Mouse (Mus musculus) liver, embryonic 14.5 days (tissue): ENCODE data around the gene Tet3. TPM values are rescaled to one million over a fixed set of nuclear protein-coding genes. Genes with fewer than 3 reads are reported as not detected.

Experiments used
- ATAC-seq: fragments of 200-750 bp; cut with Nextera tagmentation; 2 replicates; pipeline ENCODE4 v1.8.0; 2017; ENCODE audit warnings: moderate number of reproducible peaks, mild to moderate bottlenecking, moderate library complexity; ENCODE audit not compliant: insufficient read depth
- DNase-seq, 3 experiments: peaks; one replicate each; pipeline ENCODE4 v3.0.0-alpha.2; 2012 to 2013; ENCODE audit warnings: low read depth in 3 of 3, low spot score in 3 of 3
- H3K27ac ChIP-seq: fragments of 300-500 bp; sonication (generic); 2 replicates; pipeline ENCODE4 v1.5.1; 2014; ENCODE audit warnings: moderate library complexity, mild to moderate bottlenecking, control low read depth, inconsistent platforms
- H3K27me3 ChIP-seq: fragments of 300-500 bp; sonication (generic); 2 replicates; pipeline ENCODE4 v1.6.1; 2014; ENCODE audit warnings: mild to moderate bottlenecking, low read length, moderate library complexity; ENCODE audit not compliant: control insufficient read depth, insufficient read depth
- H3K36me3 ChIP-seq: fragments of 300-500 bp; sonication (generic); replicated peaks from 2 replicates; pipeline ENCODE4 v1.6.1; 2014; ENCODE audit warnings: low read depth; ENCODE audit not compliant: control insufficient read depth, insufficient read depth
- H3K4me1 ChIP-seq, 2 experiments: fragments of 200-500 bp in 1 of 2; fragments of 300-500 bp in 1 of 2; sonication (generic) in 1 of 2; replicated peaks; 2 replicates each; pipeline ENCODE4 v1.6.1; 2012 to 2014; ENCODE audit warnings: antibody characterized with exemption in 1 of 2, inconsistent platforms in 1 of 2, low read length in 1 of 2; ENCODE audit not compliant: control insufficient read depth in 2 of 2, insufficient read depth in 2 of 2
- H3K4me2 ChIP-seq: fragments of 300-500 bp; sonication (generic); 2 replicates; pipeline ENCODE4 v1.6.1; 2014; ENCODE audit warnings: low read depth, mild to moderate bottlenecking, control low read depth, moderate library complexity
- H3K4me3 ChIP-seq, 2 experiments: fragments of 200-500 bp in 1 of 2; fragments of 300-500 bp in 1 of 2; sonication (generic) in 1 of 2; 2 replicates each; pipeline ENCODE4 v1.5.1; 2012 to 2014; ENCODE audit warnings: low read depth in 2 of 2, low read length in 2 of 2, mild to moderate bottlenecking in 2 of 2, control low read depth in 1 of 2, inconsistent platforms in 1 of 2, moderate library complexity in 1 of 2; ENCODE audit not compliant: insufficient read depth in 1 of 2
- H3K9ac ChIP-seq: fragments of 300-500 bp; sonication (generic); replicated peaks from 2 replicates; pipeline ENCODE4 v1.6.1; 2014; ENCODE audit warnings: mild to moderate bottlenecking, control low read depth, moderate library complexity
- H3K9me3 ChIP-seq: fragments of 300-500 bp; sonication (generic); 2 replicates; pipeline ENCODE4 v1.6.1; 2016; ENCODE audit warnings: low read length, mixed read lengths; ENCODE audit not compliant: control insufficient read depth
- CTCF ChIP-seq: IDR thresholded peaks from 2 replicates; pipeline ENCODE4 v1.5.1; 2016; ENCODE audit warnings: antibody characterized with exemption, low read depth, control low read depth
- EP300 ChIP-seq: IDR thresholded peaks from 2 replicates; pipeline ENCODE4 v1.6.1; 2016; ENCODE audit warnings: antibody characterized with exemption, low read depth
- WGBS: fragments of 180-500 bp; shearing (Covaris S2); extraction: QIAGEN DNeasy Blood & Tissue Kit; methylation state at CpG from one replicate; pipeline ENCODE4 v1.1.7; 2014; ENCODE audit not compliant: insufficient replicate concordance; 5-methylcytosine and 5-hydroxymethylcytosine counted together
- polyA plus RNA-seq, 2 experiments: library from polyadenylated mRNA; depleted of rRNA in 1 of 2; stranded (reverse) in 1 of 2; unstranded in 1 of 2; fragments of >200 nt; fragmentation: Nextera tagmentation in 1 of 2; extraction: Ambion mirVana in 1 of 2; gene quantifications; 2 replicates each; pipeline versions ENCODE4 v1.2.1 to v1.2.3; 2012 to 2014

The Tet3 gene
- polyA plus RNA-seq, 2 experiments: 3.1 to 7.7 TPM

DNA sequence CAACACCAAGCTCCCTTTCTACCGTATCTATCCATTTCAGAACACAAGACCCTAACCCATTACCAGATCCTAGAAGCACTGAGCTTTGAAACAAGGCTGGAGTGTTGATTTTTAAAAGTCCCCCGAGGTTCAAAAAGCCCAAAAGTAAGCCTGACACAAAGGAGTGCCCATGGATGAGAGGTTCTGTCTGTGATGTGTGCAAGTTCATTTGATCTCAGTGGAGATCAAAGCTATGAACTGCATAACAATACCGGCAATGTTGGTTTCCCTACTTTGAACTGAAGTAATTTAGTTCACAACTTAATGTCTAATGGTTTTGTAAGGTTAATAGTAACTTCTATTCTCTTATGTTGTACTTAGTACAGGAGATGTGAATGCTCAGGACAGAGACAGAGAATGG is 21.7 kb downstream of the Tet3 start:
- no peak for TF ChIP-seq EP300
- no peak for TF ChIP-seq CTCF
- Histone ChIP-seq H3K9me3 (no peaks in the 10 kb centered on the region), H3K9ac (no peak overlapping the region), H3K36me3 (no peaks in the 10 kb centered on the region; the same call in 1 of the 2 replicates), H3K4me3 (no peak overlapping the region), H3K4me2 (no peak overlapping the region), H3K4me1 (peaks cover 11 to 15% of the 10 kb centered on the region in 2 experiments), H3K27ac (no peak overlapping the region), H3K27me3 (no peaks in the 10 kb centered on the region)
- WGBS: 76% methylated on average over 3 of the region's 3 CpGs
- DNase-seq: no peak
- ATAC-seq: no peak

DNA sequence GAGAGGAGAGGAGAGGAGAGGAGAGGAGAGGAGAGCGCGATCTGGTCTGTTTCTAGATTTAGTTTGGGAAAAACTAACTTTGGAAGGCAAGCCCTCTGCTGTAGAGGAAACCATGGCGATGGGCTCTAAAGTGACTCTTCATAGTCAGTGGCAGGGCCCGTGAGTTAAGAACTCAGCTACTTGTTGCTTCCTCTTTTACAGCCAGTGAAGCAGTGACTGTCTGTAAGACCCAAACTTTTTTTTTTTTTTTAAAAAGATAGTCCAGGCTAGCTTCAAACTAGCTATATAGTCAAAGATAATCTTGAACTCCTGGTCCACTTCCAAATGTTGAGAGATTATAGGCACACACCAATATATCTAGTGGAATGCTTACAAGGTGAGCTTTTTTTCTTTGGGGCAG is 22.3 kb downstream of the Tet3 start:
- no peak overlapping the region for H3K27ac ChIP-seq
- WGBS: 55% methylated on average over 4 of the region's 4 CpGs
- no peak for ATAC-seq
- DNase-seq: no peak
- no peak overlapping the region for H3K9ac ChIP-seq
- no peak overlapping the region for H3K4me3 ChIP-seq
- H3K9me3 ChIP-seq: no peaks in the 10 kb centered on the region
- H3K27me3 ChIP-seq: no peaks in the 10 kb centered on the region
- no peaks in the 10 kb centered on the region; the same call in 1 of the 2 replicates for H3K36me3 ChIP-seq
- TF ChIP-seq CTCF (no peak), EP300 (no peak)
- no peak overlapping the region for H3K4me2 ChIP-seq
- H3K4me1 ChIP-seq: peaks cover 5 to 11% of the 10 kb centered on the region in 2 experiments; a peak in 3 of 4 replicates

DNA sequence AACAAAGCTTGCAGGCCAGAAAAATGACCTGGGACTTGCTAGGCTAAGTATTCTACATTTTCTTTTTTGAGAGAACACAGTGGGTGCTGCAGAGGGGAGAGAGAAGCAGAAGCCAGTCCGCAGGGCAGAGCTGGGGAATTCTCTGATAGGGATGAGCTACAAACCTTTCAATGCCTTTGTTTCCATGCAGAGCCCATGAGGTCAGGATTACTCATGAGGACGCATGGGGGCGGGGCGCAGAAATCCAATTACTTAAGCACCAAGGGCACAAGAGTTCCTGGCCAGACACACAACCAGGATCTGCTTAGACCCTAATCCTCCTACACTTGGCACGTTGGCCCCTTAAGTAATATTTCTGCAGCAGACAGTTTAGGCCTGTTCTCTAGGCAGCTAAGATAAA is 23.7 kb downstream of the Tet3 start:
- Histone ChIP-seq H3K4me3 (no peak overlapping the region), H3K27ac (no peak overlapping the region), H3K36me3 (no peaks in the 10 kb centered on the region; the same call in 1 of the 2 replicates), H3K4me1 (peaks cover under 1 to 3% of the 10 kb centered on the region in 2 experiments; a peak in 2 of 4 replicates), H3K4me2 (no peak overlapping the region), H3K9ac (no peak overlapping the region), H3K27me3 (no peaks in the 10 kb centered on the region), H3K9me3 (no peaks in the 10 kb centered on the region)
- no peak for DNase-seq
- WGBS: 75% methylated on average over 5 of the region's 5 CpGs
- no peak for ATAC-seq
- no peak for TF ChIP-seq EP300

DNA sequence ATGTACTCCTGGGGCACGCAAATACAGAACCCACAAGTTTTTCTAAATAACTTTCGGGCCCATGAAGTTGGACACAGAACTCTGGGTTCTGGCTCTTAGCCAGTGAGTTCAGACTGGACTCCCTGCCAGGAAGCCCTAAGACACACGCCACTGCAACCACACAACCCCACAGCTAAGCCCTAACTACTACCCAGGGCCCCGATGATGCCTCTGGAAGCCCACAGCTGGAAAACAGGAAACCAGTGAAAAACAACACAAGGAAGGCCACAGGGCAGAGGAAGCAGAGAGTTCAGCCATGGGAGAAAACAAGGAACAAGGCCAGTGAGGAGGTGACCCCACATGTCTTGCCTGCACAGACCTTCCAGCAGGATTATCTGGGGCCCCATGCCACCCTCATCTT is 25.3 kb downstream of the Tet3 start:
- DNase-seq (no peak), ATAC-seq (no peak)
- H3K9me3 ChIP-seq: no peaks in the 10 kb centered on the region
- no peak overlapping the region for H3K9ac ChIP-seq
- H3K27ac ChIP-seq: no peak overlapping the region
- 74% methylated on average over 4 of the region's 4 CpGs for WGBS
- peaks cover 3% of the 10 kb centered on the region for H3K36me3 ChIP-seq
- H3K4me2 ChIP-seq: no peak overlapping the region
- H3K27me3 ChIP-seq: no peaks in the 10 kb centered on the region
- H3K4me1 ChIP-seq: 0 out of 4 replicates have a peak, but pooled peaks cover 0 to 2% of the 10 kb centered on the region in 2 experiments
- TF ChIP-seq CTCF (no peak), EP300 (no peak)
- no peak overlapping the region for H3K4me3 ChIP-seq

DNA sequence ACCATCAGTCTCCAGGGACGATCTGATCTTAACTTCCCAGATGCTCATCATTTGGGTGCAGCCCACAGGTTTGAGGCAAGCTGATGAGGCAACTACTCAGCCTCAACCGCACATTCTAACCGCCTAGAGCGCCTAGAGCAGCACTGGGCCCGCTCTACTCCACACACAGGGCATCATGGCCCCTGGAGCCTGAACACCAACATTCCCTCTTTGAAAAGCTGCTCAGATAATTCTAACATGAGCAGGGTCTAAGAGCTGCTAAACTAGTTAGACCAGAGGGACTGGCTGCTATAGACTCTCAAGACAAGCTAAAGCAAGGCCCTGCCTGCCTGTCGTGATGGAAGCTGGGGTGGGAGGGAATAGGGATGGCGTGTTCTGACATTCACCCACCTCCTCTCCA is 25.9 kb downstream of the Tet3 start:
- Histone ChIP-seq H3K36me3 (peaks cover 3% of the 10 kb centered on the region), H3K4me1 (0 out of 4 replicates have a peak, but pooled peaks cover 0 to 2% of the 10 kb centered on the region in 2 experiments), H3K9ac (no peak overlapping the region), H3K9me3 (no peaks in the 10 kb centered on the region), H3K4me2 (no peak overlapping the region), H3K27me3 (no peaks in the 10 kb centered on the region), H3K27ac (no peak overlapping the region), H3K4me3 (no peak overlapping the region)
- ATAC-seq (no peak), DNase-seq (no peak)
- WGBS: 85% methylated on average over 7 of the region's 7 CpGs
- TF ChIP-seq EP300: no peak
